Mouse (Mus musculus) stomach, postnatal 0 days (tissue): ENCODE results near the gene Copz2. TPM values are rescaled to one million over a fixed set of nuclear protein-coding genes. Genes with fewer than 3 reads are reported as not detected.

ENCODE experiments used
- ATAC-seq: fragments of 200-750 bp; cut with Nextera tagmentation; 2 replicates; pipeline ENCODE4 v1.8.0; 2017; ENCODE audit not compliant: low FRiP score, low TSS enrichment
- DNase-seq: peaks from one replicate; pipeline ENCODE4 v3.0.0-alpha.2; 2016; ENCODE audit warnings: low spot score
- H3K27ac ChIP-seq: fragments of 300-500 bp; sonication (generic); replicated peaks from 2 replicates; pipeline ENCODE4 v1.5.1; 2014; ENCODE audit warnings: mild to moderate bottlenecking, control low read depth
- H3K27me3 ChIP-seq: fragments of 300-500 bp; sonication (generic); 2 replicates; pipeline ENCODE4 v1.6.1; 2014; ENCODE audit warnings: low read length; ENCODE audit not compliant: control insufficient read depth, insufficient read depth
- H3K36me3 ChIP-seq: fragments of 300-500 bp; sonication (generic); 2 replicates; pipeline ENCODE4 v1.6.1; 2014; ENCODE audit warnings: low read length, mixed read lengths; ENCODE audit not compliant: control insufficient read depth, insufficient read depth
- H3K4me1 ChIP-seq: fragments of 300-500 bp; sonication (generic); replicated peaks from 2 replicates; pipeline ENCODE4 v1.6.1; 2014; ENCODE audit warnings: antibody characterized with exemption; ENCODE audit not compliant: control insufficient read depth, insufficient read depth
- H3K4me2 ChIP-seq: fragments of 300-500 bp; sonication (generic); replicated peaks from 2 replicates; pipeline ENCODE4 v1.6.1; 2014; ENCODE audit warnings: low read depth, mild to moderate bottlenecking, control low read depth, moderate library complexity
- H3K4me3 ChIP-seq: fragments of 300-500 bp; sonication (generic); 2 replicates; pipeline ENCODE4 v1.5.1; 2014; ENCODE audit warnings: low read depth, low read length, control low read depth
- H3K9ac ChIP-seq: fragments of 300-500 bp; sonication (generic); 2 replicates; pipeline ENCODE4 v1.6.1; 2014; ENCODE audit warnings: mild to moderate bottlenecking, low read length, control low read depth, mixed read lengths
- H3K9me3 ChIP-seq: fragments of 300-500 bp; sonication (generic); 2 replicates; pipeline ENCODE4 v1.6.1; 2016; ENCODE audit warnings: low read length; ENCODE audit not compliant: control insufficient read depth
- CTCF ChIP-seq: IDR thresholded peaks from 2 replicates; pipeline ENCODE4 v1.5.1; 2016; ENCODE audit warnings: antibody characterized with exemption, low read depth, mild to moderate bottlenecking, moderate library complexity
- EP300 ChIP-seq: optimal IDR thresholded peaks from 2 replicates; pipeline ENCODE3; 2016; ENCODE audit warnings: antibody characterized with exemption
- WGBS: fragments of 180-500 bp; shearing (Covaris S2); extraction: QIAGEN DNeasy Blood & Tissue Kit; methylation state at CpG from one replicate; pipeline ENCODE4 v1.1.7; 2014; 5-methylcytosine and 5-hydroxymethylcytosine counted together
- polyA plus RNA-seq: library from polyadenylated mRNA; unstranded; fragments of >200 nt; fragmentation: Nextera tagmentation; extraction: Ambion mirVana; gene quantifications from 2 replicates; pipeline ENCODE4 v1.2.1, GENCODE M21; 2015

The Copz2 gene
- polyA plus RNA-seq, 1 experiment from 2014 or later = 95.1 TPM

DNA sequence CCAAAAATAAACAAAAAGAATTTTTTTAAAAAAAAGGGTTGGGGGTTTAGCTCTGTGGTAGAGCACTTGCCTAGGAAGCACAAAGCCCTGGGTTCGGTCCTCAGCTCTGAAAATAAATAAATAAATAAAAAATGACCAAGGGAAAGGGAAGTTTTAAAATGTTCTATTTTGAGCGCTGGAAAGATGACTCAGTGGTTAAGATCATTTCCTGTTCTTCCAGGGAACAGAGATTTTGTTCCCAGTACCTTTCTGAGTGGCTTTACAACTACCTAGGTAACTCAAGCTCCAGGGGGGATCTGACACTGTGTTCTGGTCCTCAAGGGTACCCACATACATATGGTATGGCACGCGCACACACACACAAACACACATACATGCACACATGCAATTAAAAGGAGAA is 46.2 kb downstream of the Copz2 start:
- TF ChIP-seq CTCF (no peak), EP300 (no peak)
- H3K4me1 ChIP-seq = no peaks in the 10 kb centered on the region
- no peaks in the 10 kb centered on the region for H3K9me3 ChIP-seq
- no peaks in the 10 kb centered on the region for H3K36me3 ChIP-seq
- no peaks in the 10 kb centered on the region for H3K27me3 ChIP-seq
- DNase-seq (no peak), ATAC-seq (no peak)
- H3K27ac ChIP-seq = no peak overlapping the region
- 69% methylated on average over 4 of the region's 4 CpGs for WGBS
- no peak overlapping the region for H3K4me3 ChIP-seq
- no peak overlapping the region for H3K9ac ChIP-seq
- H3K4me2 ChIP-seq = no peak overlapping the region

GRCm38 (mm10) chr11:96899449-96900306 is 50.0 kb downstream of the Copz2 start:
- Histone ChIP-seq H3K36me3 (no peaks in the 10 kb centered on the region), H3K4me1 (no peaks in the 10 kb centered on the region), H3K4me2 (no peak overlapping the region), H3K27me3 (no peaks in the 10 kb centered on the region), H3K9me3 (no peaks in the 10 kb centered on the region), H3K9ac (no peak overlapping the region), H3K27ac (no peak overlapping the region), H3K4me3 (no peak overlapping the region)
- no peak for TF ChIP-seq EP300
- TF ChIP-seq CTCF = no peak
- 54% methylated on average over 13 of the region's 13 CpGs for WGBS
- ATAC-seq (no peak), DNase-seq (no peak)

DNA sequence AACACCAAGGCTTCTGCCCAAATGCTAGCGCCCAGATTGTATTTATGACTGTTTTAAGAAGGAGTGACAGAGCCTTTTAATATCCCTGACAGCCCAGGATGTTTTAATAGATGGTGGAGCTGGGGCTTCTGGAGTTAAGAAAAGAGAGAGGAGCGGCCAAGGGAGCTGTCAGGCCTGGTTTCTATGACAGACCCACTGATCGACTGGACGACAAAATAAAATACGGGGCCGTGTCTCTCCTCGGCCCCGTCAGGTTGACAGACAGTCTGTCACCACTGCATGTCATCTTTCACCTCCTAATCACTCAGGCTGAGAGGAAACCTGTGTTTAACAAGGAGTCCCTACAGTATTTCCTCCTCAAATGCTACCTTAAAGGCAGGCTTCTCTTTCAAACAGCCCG is 51.7 kb downstream of the Copz2 start:
- no peak overlapping the region for H3K27ac ChIP-seq
- no peak for DNase-seq
- H3K9me3 ChIP-seq = no peaks in the 10 kb centered on the region
- no peaks in the 10 kb centered on the region for H3K36me3 ChIP-seq
- 69% methylated on average over 9 of the region's 9 CpGs for WGBS
- H3K4me3 ChIP-seq = no peak overlapping the region
- no peaks in the 10 kb centered on the region for H3K27me3 ChIP-seq
- H3K4me2 ChIP-seq = no peak overlapping the region
- H3K9ac ChIP-seq = no peak overlapping the region
- TF ChIP-seq CTCF (no peak), EP300 (no peak)
- no peak for ATAC-seq
- H3K4me1 ChIP-seq = no peaks in the 10 kb centered on the region

- no peak overlapping the region for H3K27ac ChIP-seq
- no peaks in the 10 kb centered on the region for H3K27me3 ChIP-seq
- no peak for TF ChIP-seq EP300
- no peak for TF ChIP-seq CTCF
- no peak overlapping the region for H3K4me2 ChIP-seq
- H3K36me3 ChIP-seq = peaks cover 8% of the 10 kb centered on the region; the same call in 1 of the 2 replicates
- H3K9me3 ChIP-seq = no peaks in the 10 kb centered on the region
- H3K4me3 ChIP-seq = no peak overlapping the region
- H3K9ac ChIP-seq = no peak overlapping the region
- DNase-seq (no peak), ATAC-seq (no peak; the same call in 1 of the 2 replicates)
- H3K4me1 ChIP-seq = no peaks in the 10 kb centered on the region
- 23% methylated on average over 16 of the region's 16 CpGs for WGBS
Observed at GRCm38 (mm10) chr11:96902639-96903635, 53.3 kb downstream of the Copz2 start.

DNA sequence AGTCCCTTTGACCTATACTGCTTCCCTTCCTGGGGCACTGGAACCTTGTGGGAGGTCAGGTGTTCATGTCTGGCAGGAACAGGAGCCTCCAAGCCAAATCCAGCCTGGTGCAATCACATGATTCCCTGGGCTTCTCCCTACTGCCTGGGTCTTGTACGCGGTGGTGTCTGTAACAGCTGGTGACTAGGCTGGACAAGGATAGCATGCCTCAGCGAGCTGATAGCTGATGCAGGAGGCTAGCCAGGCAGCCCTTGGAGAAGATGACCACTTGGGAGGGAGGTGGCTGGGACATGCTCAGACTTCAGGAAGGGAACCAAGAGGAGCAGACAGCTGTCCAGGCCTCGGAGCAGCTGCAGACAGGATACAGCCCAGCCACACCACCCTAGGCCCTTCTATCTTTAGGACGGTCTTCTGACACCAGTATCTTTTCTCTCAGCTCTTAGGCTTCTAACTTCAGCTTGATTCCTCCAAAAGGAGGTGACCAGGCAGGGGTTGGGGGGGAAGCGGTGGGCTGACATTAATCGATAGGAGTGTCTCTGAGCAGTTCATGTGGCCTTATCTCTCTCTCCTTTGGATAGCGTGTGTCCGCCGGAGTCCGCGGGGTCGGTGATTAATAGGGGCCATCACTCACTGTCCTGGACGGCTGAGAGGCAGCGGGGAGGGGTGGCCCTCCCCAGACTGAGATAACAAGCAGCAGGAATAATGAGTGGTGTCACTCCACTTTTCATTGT is 56.9 kb downstream of the Copz2 start:
- TF ChIP-seq EP300 = no peak
- no peak for TF ChIP-seq CTCF
- ATAC-seq (no peak), DNase-seq (no peak)
- H3K9ac ChIP-seq = no peak overlapping the region
- H3K27ac ChIP-seq = no peak overlapping the region
- 59% methylated on average over 15 of the region's 15 CpGs for WGBS
- no peak overlapping the region for H3K4me3 ChIP-seq
- H3K27me3 ChIP-seq = no peaks in the 10 kb centered on the region
- no peak overlapping the region for H3K4me2 ChIP-seq
- H3K9me3 ChIP-seq = no peaks in the 10 kb centered on the region
- H3K36me3 ChIP-seq = peaks cover 16% of the 10 kb centered on the region; the same call in 1 of the 2 replicates
- no peaks in the 10 kb centered on the region for H3K4me1 ChIP-seq
